Mouse (Mus musculus) midbrain, embryonic 14.5 days (tissue): ENCODE measurements around the gene Wfdc1. TPM values are rescaled to one million over a fixed set of nuclear protein-coding genes. Genes with fewer than 3 reads are reported as not detected.

Experiments
- polyA plus RNA-seq: library from polyadenylated mRNA; unstranded; fragments of >200 nt; fragmentation: Nextera tagmentation; extraction: Ambion mirVana; gene quantifications from 2 replicates; pipeline ENCODE4 v1.2.1, GENCODE M21; 2014

The Wfdc1 gene
- polyA plus RNA-seq, 1 experiment from 2014 or later = 3.4 TPM

Other genes with a start within 250 kb of the Wfdc1 start
- 0.26 TPM in 1 of 2 replicates, not detected in the other for gene Osgin1, start 232.2 kb upstream of the Wfdc1 start, polyA plus RNA-seq
- gene Necab2, start 219.6 kb upstream of the Wfdc1 start, polyA plus RNA-seq = 45.7 and 56.4 TPM in 2 replicates
- gene Slc38a8, start 164.7 kb upstream of the Wfdc1 start, polyA plus RNA-seq = not detected in 2 replicates
- 40.4 and 59.5 TPM in 2 replicates for gene Mbtps1, start 107.6 kb upstream of the Wfdc1 start, polyA plus RNA-seq
- gene Hsdl1, start 91.2 kb upstream of the Wfdc1 start, polyA plus RNA-seq = 178 and 204 TPM in 2 replicates
- 0.13 and 0.23 TPM in 2 replicates for gene Dnaaf1, start 91.1 kb upstream of the Wfdc1 start, polyA plus RNA-seq
- gene Taf1c, start 61.1 kb upstream of the Wfdc1 start, polyA plus RNA-seq = 14.6 and 16.6 TPM in 2 replicates
- gene Adad2, start 53.6 kb upstream of the Wfdc1 start, polyA plus RNA-seq = 0.21 and 0.32 TPM in 2 replicates
- 0.15 and 0.55 TPM in 2 replicates for gene Kcng4, start 30.7 kb upstream of the Wfdc1 start, polyA plus RNA-seq
- 0.08 and 0.11 TPM in 2 replicates for gene Atp2c2, start 33.6 kb downstream of the Wfdc1 start, polyA plus RNA-seq
- 5.8 and 6.3 TPM in 2 replicates for gene Tldc1, start 112.1 kb downstream of the Wfdc1 start, polyA plus RNA-seq
- 291 and 381 TPM in 2 replicates for gene Cotl1, start 174.2 kb downstream of the Wfdc1 start, polyA plus RNA-seq
- gene Klhl36, start 195.9 kb downstream of the Wfdc1 start, polyA plus RNA-seq = 14.0 and 18.1 TPM in 2 replicates
- 94.2 and 106 TPM in 2 replicates for gene Usp10, start 244.0 kb downstream of the Wfdc1 start, polyA plus RNA-seq
- 4.1 and 4.7 TPM in 2 replicates for gene Gm20388, start 244.5 kb downstream of the Wfdc1 start, polyA plus RNA-seq